Mouse (Mus musculus) liver, adult 2 months (tissue): ENCODE data around the gene Zc3hc1.

Experiments
- CTCF ChIP-seq: fragments of 200-500 bp; IDR thresholded peaks from 2 replicates; pipeline ENCODE4 v1.5.1; 2011; ENCODE audit warnings: low read depth, low read length, control low read depth
- POLR2A ChIP-seq: fragments of 200-500 bp; IDR thresholded peaks from 2 replicates; pipeline ENCODE4 v1.6.1; 2011; ENCODE audit warnings: low read length, control low read depth; ENCODE audit not compliant: insufficient read depth; ENCODE audit errors: extremely low read depth

DNA sequence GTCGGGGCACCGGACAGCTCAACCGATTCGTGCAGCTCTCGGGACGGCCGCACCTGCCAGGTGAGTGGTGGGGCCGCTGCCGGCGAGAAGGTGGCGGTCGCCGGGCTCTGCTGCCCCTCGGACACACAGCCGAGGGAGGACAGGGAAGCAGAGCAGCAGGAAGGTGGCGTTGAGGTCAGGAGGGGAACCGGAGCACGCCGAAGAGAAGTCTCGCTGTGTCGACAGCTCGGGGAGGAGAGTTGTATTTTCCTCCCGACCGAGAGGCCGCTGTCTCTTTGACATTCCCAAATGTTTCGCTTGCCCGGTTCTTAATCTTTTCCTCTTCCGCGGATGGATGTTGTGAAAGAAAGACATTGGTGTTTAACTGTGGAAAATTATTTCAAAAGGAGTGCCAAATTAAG, 11.3 kb upstream of the Zc3hc1 start:
- TF ChIP-seq CTCF (no peak), POLR2A (no peak)
